ENCODE assay signal across 27 mouse cellular contexts in genomic region chr1:167566571-167566970, GRCm38 (mm10). TPM values are rescaled to one million over a fixed set of nuclear protein-coding genes. Genes with fewer than 3 reads are reported as not detected.
A peak's percentile ranks its signal among the peaks of the same experiment; 100 is the strongest.
DNase-seq lines count a peak whose midpoint lies in the region; ATAC-seq lines count a peak whose summit lies in the region.
"Had no signal": no experiment of that assay in that cellular context is flagged by ENCODE, and none has a peak within 500 bp of the region (broad histone marks: within the 10 kb centered on the region; RNA-seq: fewer than 3 reads in every experiment).

No protein-coding gene starts in this region.

- no peaks in the 10 kb centered on the region for H3K9me3 ChIP-seq in midbrain, embryonic 10.5 days (replicated peaks)
- H3K9me3 ChIP-seq in midbrain, embryonic 16.5 days (replicated peaks; ENCODE audit: control insufficient read depth, low read length, poor library complexity, severe bottlenecking) = no peaks in the 10 kb centered on the region
- H3K9me3 ChIP-seq in embryonic facial prominence, embryonic 11.5 days (replicated peaks; ENCODE audit: control insufficient read depth, low read length) = no peaks in the 10 kb centered on the region
- H3K9me3 ChIP-seq: embryonic facial prominence, embryonic 12.5 days; forebrain, embryonic 15.5 days; hindbrain, embryonic 15.5 days; kidney, embryonic 15.5 days; limb, embryonic 13.5 days; liver, embryonic 13.5 days had no signal

- ATAC-seq in midbrain, embryonic 16.5 days = no peak
- peak; percentile 56; the same call in 1 of the 2 replicates for ATAC-seq in embryonic facial prominence, embryonic 11.5 days (replicated peaks; ENCODE audit: insufficient number of reproducible peaks, low FRiP score, low TSS enrichment, low read depth)
- peak; percentile 20; the same call in 1 of the 2 replicates for ATAC-seq in granulocyte monocyte progenitor cell, adult 5-6 weeks (replicated peaks; ENCODE audit: poor library complexity, severe bottlenecking)
- ATAC-seq in megakaryocyte-erythroid progenitor cell, adult 5-6 weeks (replicated peaks; ENCODE audit: low FRiP score, low TSS enrichment, poor library complexity, severe bottlenecking) = no peak
- ATAC-seq: forebrain, embryonic 15.5 days; intestine, postnatal 0 days had no signal

- H3K9ac ChIP-seq in midbrain, embryonic 16.5 days (ENCODE audit: low read depth, low read length) = no peak overlapping the region
- no peak overlapping the region for H3K9ac ChIP-seq in embryonic facial prominence, embryonic 11.5 days (replicated peaks; ENCODE audit: low read length)
- H3K9ac ChIP-seq: embryonic facial prominence, embryonic 12.5 days; forebrain, embryonic 15.5 days; hindbrain, embryonic 15.5 days; kidney, embryonic 15.5 days; limb, embryonic 13.5 days; liver, embryonic 13.5 days had no signal

- peak overlapping the region; percentile 28 for H3K27ac ChIP-seq in midbrain, embryonic 10.5 days (replicated peaks)
- no peak overlapping the region for H3K27ac ChIP-seq in midbrain, embryonic 16.5 days (ENCODE audit: low read length)
- H3K27ac ChIP-seq in embryonic facial prominence, embryonic 11.5 days (replicated peaks; ENCODE audit: low read depth, low read length) = no peak overlapping the region
- H3K27ac ChIP-seq: embryonic facial prominence, embryonic 12.5 days; forebrain, embryonic 15.5 days; heart, adult 2 months; hindbrain, embryonic 15.5 days; kidney, embryonic 15.5 days; limb, embryonic 13.5 days; liver, embryonic 13.5 days; stomach, postnatal 0 days had no signal

- intact Hi-C loops in heart, postnatal 36 days (cut with DNase I) = no loop called here

- H3K36me3 ChIP-seq in midbrain, embryonic 10.5 days = no peaks in the 10 kb centered on the region
- H3K36me3 ChIP-seq in midbrain, embryonic 16.5 days (ENCODE audit: control insufficient read depth, insufficient read depth, low read length) = no peaks in the 10 kb centered on the region
- H3K36me3 ChIP-seq in embryonic facial prominence, embryonic 11.5 days (replicated peaks; ENCODE audit: control insufficient read depth, insufficient read depth, low read depth, low read length) = no peaks in the 10 kb centered on the region
- H3K36me3 ChIP-seq: embryonic facial prominence, embryonic 12.5 days; forebrain, embryonic 15.5 days; G1E; hindbrain, embryonic 15.5 days; kidney, embryonic 15.5 days; limb, embryonic 13.5 days; liver, embryonic 13.5 days had no signal

- no peaks in the 10 kb centered on the region for H3K27me3 ChIP-seq in midbrain, embryonic 10.5 days (ENCODE audit: low read depth, poor library complexity, severe bottlenecking)
- no peaks in the 10 kb centered on the region for H3K27me3 ChIP-seq in midbrain, embryonic 16.5 days (ENCODE audit: control insufficient read depth, insufficient read depth, low read depth, low read length)
- H3K27me3 ChIP-seq in embryonic facial prominence, embryonic 11.5 days (ENCODE audit: control insufficient read depth, insufficient read depth, low read length) = no peaks in the 10 kb centered on the region
- H3K27me3 ChIP-seq: embryonic facial prominence, embryonic 12.5 days; forebrain, embryonic 15.5 days; hindbrain, embryonic 15.5 days; kidney, embryonic 15.5 days; limb, embryonic 13.5 days; liver, embryonic 13.5 days had no signal

- DNase-seq in heart, adult 11 months = peak; percentile 85
- DNase-seq in heart, postnatal 36 days = no peak
- DNase-seq in midbrain, embryonic 10.5 days (ENCODE audit: low spot score) = no peak
- no peak for DNase-seq in embryonic facial prominence, embryonic 11.5 days (ENCODE audit: low spot score)
- DNase-seq: adrenal gland, adult 2 months; B cell, adult 2 months; cerebellum, adult 18-20 months; cerebellum, postnatal 25 days; gastrocnemius, postnatal 14 days; heart, adult 2 months; kidney, postnatal 36 days; liver, embryonic 13.5 days; lung, adult 2 months; thymus, adult 2 months; thymus, postnatal 4 days had no signal

- WGBS in midbrain, embryonic 10.5 days = 75% methylated on average over 2 of the region's 2 CpGs
- 71% methylated on average over 2 of the region's 2 CpGs for WGBS in midbrain, embryonic 16.5 days
- 49% methylated on average over 2 of the region's 2 CpGs for WGBS in embryonic facial prominence, embryonic 11.5 days

- H3K4me1 ChIP-seq in midbrain, embryonic 10.5 days = peaks cover 26% of the 10 kb centered on the region
- no peaks in the 10 kb centered on the region for H3K4me1 ChIP-seq in midbrain, embryonic 16.5 days (ENCODE audit: control insufficient read depth, insufficient read depth, low read length)
- no peaks in the 10 kb centered on the region for H3K4me1 ChIP-seq in embryonic facial prominence, embryonic 11.5 days (ENCODE audit: control insufficient read depth, insufficient read depth, low read length)
- H3K4me1 ChIP-seq: embryonic facial prominence, embryonic 12.5 days; forebrain, embryonic 15.5 days; hindbrain, embryonic 15.5 days; kidney, embryonic 15.5 days; limb, embryonic 13.5 days; liver, embryonic 13.5 days had no signal

- no peak overlapping the region for H3K4me3 ChIP-seq in midbrain, embryonic 10.5 days
- no peak overlapping the region for H3K4me3 ChIP-seq in midbrain, embryonic 16.5 days (ENCODE audit: low read depth, low read length)
- H3K4me3 ChIP-seq in embryonic facial prominence, embryonic 11.5 days (ENCODE audit: low read depth, low read length) = no peak overlapping the region
- H3K4me3 ChIP-seq: embryonic facial prominence, embryonic 12.5 days; forebrain, embryonic 15.5 days; heart, adult 2 months; hindbrain, embryonic 15.5 days; kidney, embryonic 15.5 days; limb, embryonic 13.5 days; liver, embryonic 13.5 days had no signal

- no peak overlapping the region for H3K4me2 ChIP-seq in midbrain, embryonic 16.5 days (ENCODE audit: low read length)
- no peak overlapping the region for H3K4me2 ChIP-seq in embryonic facial prominence, embryonic 11.5 days (ENCODE audit: low read depth, low read length)
- H3K4me2 ChIP-seq: embryonic facial prominence, embryonic 12.5 days; forebrain, embryonic 15.5 days; hindbrain, embryonic 15.5 days; kidney, embryonic 15.5 days; limb, embryonic 13.5 days; liver, embryonic 13.5 days had no signal

RNA-seq across cellular contexts. Expression of gene Rxrg, which starts 31.6 kb away (rescaled TPM):
- total RNA-seq in heart, postnatal 36 days (2021) = 10 to 100 TPM; 55.0 to 69.1 TPM
- polyA plus RNA-seq in midbrain, embryonic 10.5 days (2016; fragmentation: Nextera tagmentation; extraction: Ambion mirVana) = 2.2 and 3.2 TPM in 2 replicates
- 8.8 and 10.9 TPM in 2 replicates for polyA plus RNA-seq in midbrain, embryonic 16.5 days (2015; fragmentation: Nextera tagmentation; extraction: Ambion mirVana)
- polyA plus RNA-seq in embryonic facial prominence, embryonic 11.5 days (2014; fragmentation: Nextera tagmentation; extraction: Ambion mirVana) = 5.7 and 6.9 TPM in 2 replicates
- not detected in 2 replicates for total RNA-seq in granulocyte monocyte progenitor cell, adult 5-6 weeks (2014; fragmentation: Nextera tagmentation)
- not detected in 2 replicates for total RNA-seq in granulocyte monocyte progenitor cell, adult 5-6 weeks (2017)
- total RNA-seq in megakaryocyte-erythroid progenitor cell, adult 5-6 weeks (2014; fragmentation: Nextera tagmentation) = not detected in 2 replicates
- 0.53 and 1.0 TPM in 2 replicates for total RNA-seq in megakaryocyte-erythroid progenitor cell, adult 5-6 weeks (2017)
- total RNA-seq: CH12.LX had no signal
- polyA plus RNA-seq: G1E had no signal

Comparison
In these comparisons a context has a peak if more than half of its experiments do, and no peak if none do; other contexts are left out.
1. ATAC-seq: peak in embryonic facial prominence, embryonic 11.5 days (single experiment) and granulocyte monocyte progenitor cell, adult 5-6 weeks (single experiment); none in midbrain, embryonic 16.5 days (single experiment) and megakaryocyte-erythroid progenitor cell, adult 5-6 weeks (single experiment).
2. RNA of gene Rxrg, which starts 31.6 kb away (total RNA-seq): 55.0 to 69.1 TPM in heart, postnatal 36 days; 0.53 to 1.0 TPM in megakaryocyte-erythroid progenitor cell, adult 5-6 weeks and not detected in granulocyte monocyte progenitor cell, adult 5-6 weeks; every median in the first group is over 10 times any median in the second.